Mouse (Mus musculus) kidney, embryonic 16.5 days (tissue): ENCODE results near the gene Phf3. TPM values are rescaled to one million over a fixed set of nuclear protein-coding genes. Genes with fewer than 3 reads are reported as not detected.

ENCODE experiments used
- ATAC-seq: fragments of 200-750 bp; cut with Nextera tagmentation; 2 replicates; pipeline ENCODE4 v1.8.0; 2017; ENCODE audit warnings: moderate TSS enrichment; ENCODE audit not compliant: low FRiP score, low TSS enrichment
- H3K27ac ChIP-seq: fragments of 300-500 bp; sonication (generic); 2 replicates; pipeline ENCODE4 v1.5.1; 2014; ENCODE audit warnings: low read length
- H3K27me3 ChIP-seq: fragments of 300-500 bp; sonication (generic); 2 replicates; pipeline ENCODE4 v1.6.1; 2014; ENCODE audit warnings: low read length, control low read depth, mixed read lengths; ENCODE audit not compliant: insufficient read depth
- H3K36me3 ChIP-seq: fragments of 300-500 bp; sonication (generic); 2 replicates; pipeline ENCODE4 v1.6.1; 2014; ENCODE audit warnings: low read length, control low read depth, mixed read lengths; ENCODE audit not compliant: insufficient read depth
- H3K4me1 ChIP-seq: fragments of 300-500 bp; sonication (generic); 2 replicates; pipeline ENCODE4 v1.6.1; 2014; ENCODE audit warnings: low read length, control low read depth, mixed read lengths; ENCODE audit not compliant: insufficient read depth
- H3K4me2 ChIP-seq: fragments of 300-500 bp; sonication (generic); replicated peaks from 2 replicates; pipeline ENCODE4 v1.6.1; 2014; ENCODE audit warnings: low read depth, low read length
- H3K4me3 ChIP-seq: fragments of 300-500 bp; sonication (generic); 2 replicates; pipeline ENCODE4 v1.5.1; 2014; ENCODE audit warnings: mild to moderate bottlenecking, low read length
- H3K9ac ChIP-seq: fragments of 300-500 bp; sonication (generic); replicated peaks from 2 replicates; pipeline ENCODE4 v1.6.1; 2014; ENCODE audit warnings: low read length
- H3K9me3 ChIP-seq: fragments of 300-500 bp; sonication (generic); 2 replicates; pipeline ENCODE4 v1.6.1; 2016; ENCODE audit warnings: low read length, control low read depth
- WGBS: fragments of 180-500 bp; shearing (Covaris S2); extraction: QIAGEN DNeasy Blood & Tissue Kit; methylation state at CpG from one replicate; pipeline ENCODE4 v1.1.7; 2014; 5-methylcytosine and 5-hydroxymethylcytosine counted together
- polyA plus RNA-seq: library from polyadenylated mRNA; unstranded; fragments of >200 nt; fragmentation: Nextera tagmentation; extraction: Ambion mirVana; gene quantifications from 2 replicates; pipeline ENCODE4 v1.2.1, GENCODE M21; 2015

Gene Phf3
- polyA plus RNA-seq, 1 experiment from 2014 or later = 25.5 TPM

DNA sequence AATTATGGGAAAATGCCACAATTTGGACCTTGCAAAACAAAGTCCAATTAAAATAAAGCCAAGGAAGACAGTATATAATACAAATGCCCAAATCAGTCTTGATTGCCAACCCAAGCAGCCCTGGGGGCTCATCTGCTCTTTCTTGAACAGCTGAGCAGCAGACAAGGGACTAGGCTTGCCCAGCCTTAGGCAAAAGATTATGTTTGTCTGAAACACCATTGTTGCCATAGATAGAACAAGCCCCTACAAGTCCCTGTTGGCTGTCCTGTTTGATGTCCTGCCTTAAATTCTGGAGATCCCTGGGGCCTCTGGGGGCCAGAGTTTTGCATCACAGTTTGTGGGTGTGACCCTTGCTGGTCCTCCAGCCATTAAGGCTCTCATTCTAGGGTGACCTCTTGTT, 2.0 kb upstream of the Phf3 start:
- H3K27me3 ChIP-seq = no peaks in the 10 kb centered on the region
- H3K36me3 ChIP-seq = no peaks in the 10 kb centered on the region
- no peak overlapping the region for H3K4me3 ChIP-seq
- H3K9me3 ChIP-seq = peaks cover 1% of the 10 kb centered on the region; the same call in 1 of the 2 replicates
- no peak for ATAC-seq
- no peak overlapping the region for H3K4me2 ChIP-seq
- H3K27ac ChIP-seq = no peak overlapping the region
- peaks cover 18% of the 10 kb centered on the region for H3K4me1 ChIP-seq
- H3K9ac ChIP-seq = no peak overlapping the region

DNA sequence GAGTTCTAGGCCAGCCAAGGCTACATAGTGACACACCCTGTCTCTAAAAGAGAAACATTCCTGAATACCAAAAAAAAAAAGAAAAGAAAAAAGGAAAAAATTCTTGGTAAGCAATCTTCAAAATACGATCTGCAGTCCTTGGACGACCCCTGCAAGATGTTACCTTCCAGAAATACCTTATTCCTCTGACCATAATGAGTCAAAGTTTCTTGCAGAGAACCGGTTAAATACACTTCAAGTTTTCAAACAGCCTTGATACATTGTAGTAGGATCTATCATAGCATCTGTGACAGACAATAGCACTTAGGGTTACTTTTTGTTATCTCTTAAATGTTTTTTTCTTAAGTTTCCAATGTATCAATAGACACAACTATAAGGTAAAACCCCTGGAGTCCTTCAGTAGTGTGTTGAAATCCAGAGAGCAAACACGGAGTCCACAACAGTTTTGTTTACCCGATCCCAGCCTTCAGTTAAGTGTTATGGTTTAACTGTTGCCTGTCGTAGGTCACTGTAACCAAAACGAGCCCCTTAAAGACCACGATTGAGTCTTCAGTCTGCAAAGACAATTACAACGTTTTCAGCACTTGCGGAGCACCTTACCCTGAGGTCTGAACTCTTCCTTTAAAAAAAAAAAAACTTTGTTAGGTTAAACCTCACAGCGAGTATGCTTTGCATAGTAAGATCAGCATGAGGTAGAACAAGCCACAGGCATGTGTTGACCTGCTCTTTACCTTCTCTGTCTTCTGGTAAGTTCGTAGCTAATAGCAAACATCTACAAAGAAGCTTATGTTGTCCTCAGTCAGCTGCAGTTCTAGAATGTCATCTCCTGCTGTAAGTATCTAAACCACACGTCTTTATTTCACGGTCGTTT, 775 bp upstream of the Phf3 start:
- WGBS = 43% methylated on average over 15 of the region's 15 CpGs

DNA sequence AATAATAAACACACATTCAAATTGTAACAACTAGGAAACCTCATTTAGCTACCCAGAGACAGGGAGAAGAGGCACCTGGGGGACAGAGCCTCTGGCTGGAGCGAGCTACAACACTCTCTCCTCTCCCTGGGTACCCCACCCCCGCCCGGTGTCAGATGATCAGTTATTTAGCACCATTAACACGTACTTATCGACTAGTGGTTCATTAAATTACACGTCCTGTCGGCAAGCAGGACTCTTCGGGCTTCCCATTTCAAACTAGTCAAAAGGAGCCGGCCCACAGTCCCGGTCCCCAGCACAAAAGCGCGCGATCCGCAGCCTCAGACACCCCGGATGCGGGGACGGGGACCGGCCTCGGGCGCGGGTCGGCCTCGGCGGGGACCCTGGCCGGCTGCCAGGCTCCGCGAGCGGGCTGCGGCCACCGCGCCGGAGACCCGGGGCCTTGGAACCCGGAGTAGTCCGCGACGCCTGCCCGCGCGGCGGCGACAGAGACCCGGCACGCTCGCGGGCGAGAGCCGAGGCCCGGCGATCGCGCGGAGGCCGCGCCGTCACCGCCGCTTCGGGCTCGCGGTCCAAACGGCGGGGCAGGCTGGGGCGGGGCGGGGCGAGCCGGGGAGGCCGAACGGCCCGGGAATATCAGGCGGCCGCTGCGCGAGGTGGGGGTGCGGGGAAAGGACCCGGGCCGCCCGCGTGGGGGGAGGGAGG, 733 bp downstream of the Phf3 start:
- peak; percentile 80 for ATAC-seq
- H3K4me3 ChIP-seq = peak overlapping the region; percentile 96
- H3K36me3 ChIP-seq = no peaks in the 10 kb centered on the region
- H3K9me3 ChIP-seq = no peaks in the 10 kb centered on the region
- H3K4me2 ChIP-seq = peak overlapping the region; percentile 54
- under 1% methylated on average over 33 of the region's 79 CpGs for WGBS
- H3K27me3 ChIP-seq = no peaks in the 10 kb centered on the region
- peak overlapping the region; percentile 98 for H3K9ac ChIP-seq
- H3K4me1 ChIP-seq = peaks cover 21% of the 10 kb centered on the region
- peak overlapping the region; percentile 97 for H3K27ac ChIP-seq

More for the DNA sequence above, 775 bp upstream of the Phf3 start:
- ATAC-seq = no peak
- H3K27ac ChIP-seq = peak overlapping the region; percentile 97
- H3K4me1 ChIP-seq = peaks cover 18% of the 10 kb centered on the region
- H3K27me3 ChIP-seq = no peaks in the 10 kb centered on the region
- H3K4me3 ChIP-seq = peak overlapping the region; percentile 96
- peak overlapping the region; percentile 98 for H3K9ac ChIP-seq
- peak overlapping the region; percentile 56 for H3K4me2 ChIP-seq
- no peaks in the 10 kb centered on the region for H3K36me3 ChIP-seq
- no peaks in the 10 kb centered on the region for H3K9me3 ChIP-seq

DNA sequence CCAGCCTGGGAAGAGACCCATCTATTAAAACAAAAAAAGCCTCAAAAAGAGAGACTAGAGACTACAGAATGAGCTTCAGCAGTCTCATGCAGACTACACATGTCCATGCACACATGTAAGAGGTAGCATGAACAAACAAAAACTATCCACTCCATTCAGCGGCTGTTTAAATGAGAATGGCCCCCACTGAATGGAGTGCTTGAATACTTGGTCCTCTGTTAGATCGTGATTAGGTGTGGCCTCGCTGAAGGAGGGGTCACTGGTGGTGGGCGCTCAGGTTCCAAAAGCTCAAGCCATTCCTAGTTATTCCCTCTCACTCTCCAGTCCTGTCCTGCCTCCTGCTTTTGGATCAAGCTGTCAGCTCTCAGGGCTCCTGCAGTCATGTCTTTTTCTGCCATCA, 5.9 kb downstream of the Phf3 start:
- H3K4me3 ChIP-seq = no peak overlapping the region
- H3K27me3 ChIP-seq = no peaks in the 10 kb centered on the region
- no peaks in the 10 kb centered on the region for H3K36me3 ChIP-seq
- WGBS = 93% methylated on average over 4 of the region's 4 CpGs
- no peak overlapping the region for H3K27ac ChIP-seq
- H3K4me1 ChIP-seq = peaks cover 15% of the 10 kb centered on the region
- no peaks in the 10 kb centered on the region for H3K9me3 ChIP-seq
- no peak for ATAC-seq
- no peak overlapping the region for H3K9ac ChIP-seq
- H3K4me2 ChIP-seq = no peak overlapping the region

DNA sequence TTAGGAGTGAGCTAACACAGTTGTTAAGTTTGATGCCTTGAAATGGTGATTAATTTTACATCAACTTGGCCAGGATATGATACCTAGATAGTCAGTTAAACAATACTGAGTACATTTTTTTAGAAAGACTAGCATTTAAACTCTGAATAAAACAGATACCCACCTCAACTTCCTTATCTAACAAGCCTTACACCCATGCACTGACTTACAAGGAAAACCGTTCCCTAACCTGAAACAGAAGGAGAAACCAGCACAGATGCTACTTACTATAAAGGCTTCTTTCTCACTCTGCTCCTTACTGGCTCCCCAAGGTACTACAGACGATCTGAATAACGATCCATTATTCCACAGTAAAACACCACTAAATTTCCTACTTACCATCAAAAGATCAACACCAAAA, 21.2 kb downstream of the Phf3 start:
- Histone ChIP-seq H3K4me2 (no peak overlapping the region), H3K27ac (no peak overlapping the region), H3K4me1 (0 out of 2 replicates have a peak, but pooled peaks cover 8% of the 10 kb centered on the region), H3K4me3 (no peak overlapping the region), H3K9ac (no peak overlapping the region), H3K9me3 (no peaks in the 10 kb centered on the region), H3K27me3 (no peaks in the 10 kb centered on the region), H3K36me3 (no peaks in the 10 kb centered on the region)
- ATAC-seq = no peak
- WGBS = 78% methylated on average over 3 of the region's 3 CpGs

DNA sequence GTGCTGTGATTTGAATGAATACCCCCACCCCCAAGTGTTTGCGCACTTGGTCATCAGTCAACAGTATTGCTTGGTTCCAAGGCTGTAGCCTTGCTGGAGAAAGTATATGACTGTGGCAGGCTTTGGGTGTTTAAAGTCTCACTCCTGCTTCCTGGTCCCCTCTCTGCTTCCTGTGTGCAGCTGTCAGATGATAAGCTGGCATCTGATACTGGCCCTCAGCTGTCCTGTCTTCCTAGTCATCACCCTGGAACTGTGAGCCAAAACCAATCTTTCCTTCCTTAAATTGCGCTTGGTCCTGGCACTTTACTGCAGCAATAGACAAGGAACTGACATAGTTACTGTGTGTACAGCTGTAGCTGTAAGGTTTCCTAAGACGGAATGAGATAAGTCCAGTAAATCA, 21.8 kb downstream of the Phf3 start:
- no peak overlapping the region for H3K9ac ChIP-seq
- ATAC-seq = no peak
- 84% methylated on average over 3 of the region's 3 CpGs for WGBS
- no peak overlapping the region for H3K27ac ChIP-seq
- no peaks in the 10 kb centered on the region for H3K27me3 ChIP-seq
- H3K4me2 ChIP-seq = no peak overlapping the region
- 0 out of 2 replicates have a peak, but pooled peaks cover 14% of the 10 kb centered on the region for H3K4me1 ChIP-seq
- no peaks in the 10 kb centered on the region for H3K9me3 ChIP-seq
- no peaks in the 10 kb centered on the region for H3K36me3 ChIP-seq
- H3K4me3 ChIP-seq = no peak overlapping the region

DNA sequence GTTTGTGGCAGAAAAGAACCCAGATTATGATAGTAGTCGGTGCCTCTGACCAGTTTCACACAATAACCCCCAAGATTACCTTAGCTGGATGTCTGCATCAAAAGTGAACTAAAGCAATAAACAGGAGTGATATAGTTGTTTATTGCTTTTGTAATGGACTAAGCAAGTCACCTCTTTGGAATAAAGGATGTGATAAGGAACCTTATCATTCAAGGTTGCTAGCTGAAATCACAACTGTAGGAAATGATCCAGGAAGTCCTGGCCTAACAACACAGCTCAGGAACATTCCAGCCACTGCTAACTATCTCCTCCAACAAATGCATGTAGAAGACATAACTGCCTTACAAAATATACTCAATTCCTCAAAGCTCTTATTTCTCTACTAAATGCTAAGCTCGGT, 22.8 kb downstream of the Phf3 start:
- no peak overlapping the region for H3K9ac ChIP-seq
- no peak overlapping the region for H3K4me3 ChIP-seq
- WGBS = 85% methylated on average over 2 of the region's 2 CpGs
- ATAC-seq = no peak
- no peak overlapping the region for H3K27ac ChIP-seq
- no peaks in the 10 kb centered on the region for H3K9me3 ChIP-seq
- no peaks in the 10 kb centered on the region for H3K36me3 ChIP-seq
- H3K4me1 ChIP-seq = 0 out of 2 replicates have a peak, but pooled peaks cover 14% of the 10 kb centered on the region
- H3K4me2 ChIP-seq = no peak overlapping the region
- no peaks in the 10 kb centered on the region for H3K27me3 ChIP-seq

DNA sequence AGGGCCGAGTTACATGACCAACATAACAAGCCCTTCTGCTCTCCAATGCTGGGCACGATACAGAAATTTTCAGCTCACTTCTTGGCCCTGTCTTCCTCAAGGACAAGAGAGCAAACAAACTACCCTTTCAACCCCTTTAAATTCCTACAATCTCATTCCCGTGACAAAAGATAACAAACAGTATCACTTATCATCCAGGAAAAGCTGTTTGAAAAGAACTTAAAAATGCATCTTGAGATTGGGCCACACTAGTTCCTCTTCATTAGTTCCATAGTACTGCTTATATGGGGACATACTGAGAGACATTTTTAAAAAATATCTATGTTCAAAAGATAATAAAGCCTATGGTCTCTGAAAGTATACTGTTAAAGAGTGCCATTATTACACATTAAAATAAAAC, 23.8 kb downstream of the Phf3 start:
- WGBS = 52% methylated on average over 3 of the region's 3 CpGs
- H3K4me1 ChIP-seq = 0 out of 2 replicates have a peak, but pooled peaks cover 14% of the 10 kb centered on the region

DNA sequence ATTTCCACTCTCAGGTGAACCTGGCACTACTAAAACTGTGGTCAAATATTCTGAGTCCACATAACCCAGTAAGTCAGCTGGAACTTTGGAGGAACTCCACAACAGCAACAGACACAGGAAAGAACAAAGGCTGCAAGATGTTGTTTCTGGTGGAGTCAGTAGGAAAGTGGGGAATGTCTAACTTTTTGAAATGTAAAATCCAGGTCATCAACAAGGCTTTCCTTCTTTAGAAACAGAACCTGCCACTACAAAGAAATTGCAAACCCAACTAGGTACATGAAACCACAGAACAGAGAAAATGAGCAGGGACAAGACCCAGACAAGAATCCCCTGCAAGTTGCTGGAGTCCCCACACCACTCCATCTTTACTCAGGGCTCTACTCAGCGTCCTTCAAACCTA, 26.0 kb downstream of the Phf3 start:
- Histone ChIP-seq H3K4me2 (no peak overlapping the region), H3K4me3 (no peak overlapping the region), H3K9me3 (no peaks in the 10 kb centered on the region), H3K27me3 (no peaks in the 10 kb centered on the region), H3K27ac (peak overlapping the region; percentile 5), H3K4me1 (0 out of 2 replicates have a peak, but pooled peaks cover 17% of the 10 kb centered on the region), H3K36me3 (no peaks in the 10 kb centered on the region), H3K9ac (no peak overlapping the region)
- no peak for ATAC-seq
- WGBS = 34% methylated on average over 1 of the region's 1 CpGs

More for the DNA sequence above, 23.8 kb downstream of the Phf3 start:
- H3K36me3 ChIP-seq = no peaks in the 10 kb centered on the region
- H3K27me3 ChIP-seq = no peaks in the 10 kb centered on the region
- H3K4me3 ChIP-seq = no peak overlapping the region
- no peak for ATAC-seq
- no peak overlapping the region for H3K9ac ChIP-seq
- H3K9me3 ChIP-seq = no peaks in the 10 kb centered on the region
- no peak overlapping the region for H3K4me2 ChIP-seq
- H3K27ac ChIP-seq = no peak overlapping the region

DNA sequence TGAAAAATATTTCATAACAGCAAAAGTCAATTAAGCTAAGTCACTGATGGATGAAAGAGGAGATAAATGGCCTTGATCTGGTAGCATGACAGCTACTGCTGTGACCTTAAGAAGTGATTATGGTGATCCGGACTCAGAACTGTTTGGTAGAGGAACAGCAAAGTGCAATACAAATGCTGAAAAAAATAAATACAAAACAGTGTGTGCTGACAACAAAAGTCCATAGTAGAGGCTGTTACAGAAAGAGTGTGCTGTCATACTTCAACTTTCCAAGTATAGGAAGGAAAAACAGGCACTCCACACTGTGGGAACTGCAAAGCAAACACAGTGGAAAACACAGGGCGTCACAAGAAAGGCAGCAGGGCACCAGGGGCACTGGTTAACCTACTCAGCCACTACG, 34.1 kb downstream of the Phf3 start:
- no peak overlapping the region for H3K27ac ChIP-seq
- H3K4me2 ChIP-seq = no peak overlapping the region
- H3K4me3 ChIP-seq = no peak overlapping the region
- peaks cover 18% of the 10 kb centered on the region; the same call in 1 of the 2 replicates for H3K36me3 ChIP-seq
- 67% methylated on average over 3 of the region's 3 CpGs for WGBS
- no peak overlapping the region for H3K9ac ChIP-seq
- no peak for ATAC-seq
- H3K4me1 ChIP-seq = 0 out of 2 replicates have a peak, but pooled peaks cover 3% of the 10 kb centered on the region
- no peaks in the 10 kb centered on the region for H3K9me3 ChIP-seq
- no peaks in the 10 kb centered on the region for H3K27me3 ChIP-seq
